Mouse (Mus musculus): ENCODE results near the gene Vdac2.
A peak's percentile ranks its signal among the peaks of the same experiment; 100 is the strongest.

Gene Vdac2

DNA sequence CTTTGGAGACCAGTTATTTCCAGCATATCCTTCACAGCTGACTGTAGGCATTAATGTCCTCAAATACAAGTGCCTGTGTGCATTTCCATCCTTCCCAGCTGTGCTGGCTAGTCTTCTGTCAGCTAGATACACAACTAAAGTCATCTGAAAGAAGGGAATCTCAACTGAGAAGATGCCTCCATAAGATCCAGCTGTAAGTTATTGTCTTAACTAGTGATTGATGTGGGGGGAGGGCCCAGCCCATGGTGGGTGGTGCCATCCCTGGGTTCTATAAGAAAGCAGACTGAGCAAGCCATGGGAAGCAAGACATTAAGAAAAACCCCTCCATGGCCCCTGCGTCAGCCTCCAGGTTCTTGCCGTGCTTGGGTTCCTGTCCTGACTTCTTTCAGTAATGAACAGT is at the start of gene Vdac2:
Gene Vdac2, plus strand, starts transcription at position 301 of the 400 bp plus-strand sequence.
- DNase-seq (ENCODE audit: low spot score in 2 of 2): no peak

GRCm38 (mm10) chr14:21776201-21776600 is 48.8 kb upstream of the Vdac2 start:
- no peak for DNase-seq (ENCODE audit: low spot score in 2 of 2)

- no peak for DNase-seq (ENCODE audit: low spot score in 2 of 2)
These were observed 38.5 kb upstream of the Vdac2 start for GRCm38 (mm10) chr14:21786500-21786899.

DNA sequence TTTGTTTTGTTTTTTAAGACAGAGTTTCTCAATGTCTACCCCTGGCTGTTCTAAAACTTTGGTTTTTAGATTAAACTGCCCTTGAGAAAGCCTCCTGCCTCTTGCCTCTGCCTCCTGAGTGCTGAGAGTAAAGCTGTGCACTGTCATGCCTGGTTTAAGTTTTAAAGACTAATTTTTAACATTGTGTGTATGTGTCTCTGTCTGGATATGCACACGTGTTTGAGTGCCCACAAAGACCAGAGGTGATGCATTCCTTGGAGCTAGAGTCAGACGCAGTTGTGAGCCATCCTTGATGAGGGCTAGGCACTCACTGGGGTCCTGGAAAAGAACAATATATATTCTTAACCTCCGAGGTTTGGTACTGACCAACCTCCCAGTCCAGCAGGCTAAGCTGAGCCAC is 37.7 kb upstream of the Vdac2 start:
- no peak for DNase-seq (ENCODE audit: low spot score in 2 of 2)

- no peak for DNase-seq (ENCODE audit: low spot score in 2 of 2)
These were observed 36.9 kb upstream of the Vdac2 start for GRCm38 (mm10) chr14:21788121-21788520.

GRCm38 (mm10) chr14:21790585-21791251 is 34.3 kb upstream of the Vdac2 start:
- no peak for DNase-seq (ENCODE audit: low spot score in 2 of 2)

GRCm38 (mm10) chr14:21791722-21792121 is 33.3 kb upstream of the Vdac2 start:
- no peak for DNase-seq (ENCODE audit: low spot score in 2 of 2)

GRCm38 (mm10) chr14:21792250-21792649 is 32.8 kb upstream of the Vdac2 start:
- DNase-seq (ENCODE audit: low spot score in 2 of 2): no peak

GRCm38 (mm10) chr14:21800641-21801040 is 24.4 kb upstream of the Vdac2 start:
- DNase-seq (ENCODE audit: low spot score in 2 of 2): no peak

- no peak for DNase-seq (ENCODE audit: low spot score in 2 of 2)
These were observed 23.4 kb upstream of the Vdac2 start for GRCm38 (mm10) chr14:21801624-21802023.

GRCm38 (mm10) chr14:21802543-21803206 is 22.4 kb upstream of the Vdac2 start:
- DNase-seq (ENCODE audit: low spot score in 2 of 2): no peak

- DNase-seq (ENCODE audit: low spot score in 2 of 2): no peak
These were observed 18.8 kb upstream of the Vdac2 start for GRCm38 (mm10) chr14:21806203-21806602.

GRCm38 (mm10) chr14:21806631-21807160 is 18.3 kb upstream of the Vdac2 start:
- no peak for DNase-seq (ENCODE audit: low spot score in 2 of 2)

GRCm38 (mm10) chr14:21808208-21808922 is 16.7 kb upstream of the Vdac2 start:
- DNase-seq (ENCODE audit: low spot score in 2 of 2): no peak

- no peak for DNase-seq (ENCODE audit: low spot score in 2 of 2)
These were observed 15.6 kb upstream of the Vdac2 start for GRCm38 (mm10) chr14:21809418-21809817.

GRCm38 (mm10) chr14:21811301-21811700 is 13.7 kb upstream of the Vdac2 start:
- peak; percentile 15 to 30 for DNase-seq (ENCODE audit: low spot score in 2 of 2)

GRCm38 (mm10) chr14:21811744-21812393 is 13.2 kb upstream of the Vdac2 start:
- DNase-seq (ENCODE audit: low spot score in 2 of 2): no peak

DNA sequence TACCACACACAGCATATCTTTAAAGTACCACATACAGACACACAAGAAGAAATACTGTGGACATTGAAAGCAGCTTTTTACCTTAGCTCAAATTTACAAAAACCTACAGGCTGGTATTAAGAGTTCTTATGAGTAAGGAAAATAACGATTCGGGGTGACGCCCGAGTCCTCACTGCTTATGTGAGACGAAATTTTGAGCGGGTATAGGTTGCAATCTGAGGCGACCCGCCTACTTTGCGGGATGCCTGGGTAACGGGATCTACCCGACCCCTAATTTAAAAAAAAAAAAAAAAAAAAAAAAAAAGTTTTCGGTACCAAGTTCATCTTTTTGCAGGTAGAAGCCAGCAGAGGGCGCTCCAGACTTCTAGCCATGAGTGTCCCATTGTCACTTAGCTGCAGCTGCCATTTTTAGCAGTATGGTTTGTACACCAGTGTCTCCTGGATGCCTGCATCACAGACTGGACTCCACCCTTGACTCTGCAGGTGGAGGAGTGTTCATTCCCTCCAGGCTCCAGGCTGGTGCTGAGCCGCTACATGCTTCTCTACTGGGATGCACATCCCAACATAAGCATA is 12.4 kb upstream of the Vdac2 start:
- peak; percentile 67 to 77 for DNase-seq (ENCODE audit: low spot score in 2 of 2)

DNA sequence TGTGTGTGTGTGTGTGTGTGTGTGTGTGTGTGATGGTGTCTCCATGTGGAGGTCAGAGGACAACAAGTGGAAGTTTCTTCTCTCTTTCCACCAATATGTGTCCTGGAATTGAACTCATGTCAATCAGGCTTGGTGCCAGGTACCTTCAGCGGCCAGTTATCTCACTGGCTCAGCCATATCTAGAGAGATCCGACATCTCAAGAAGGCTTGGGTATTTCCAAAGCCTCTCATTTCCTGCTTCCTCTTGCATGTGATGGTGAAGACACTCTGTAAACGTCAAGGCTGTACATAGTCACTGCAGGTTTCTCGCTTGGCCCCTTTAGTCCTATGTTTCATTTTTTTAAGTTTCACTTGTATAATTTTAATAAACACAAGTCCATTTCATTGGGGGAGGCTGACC is 11.8 kb upstream of the Vdac2 start:
- DNase-seq (ENCODE audit: low spot score in 2 of 2): no peak

GRCm38 (mm10) chr14:21813847-21814246 is 11.2 kb upstream of the Vdac2 start:
- DNase-seq (ENCODE audit: low spot score in 2 of 2): no peak

- DNase-seq (ENCODE audit: low spot score in 2 of 2): no peak
These were observed 10.4 kb upstream of the Vdac2 start for GRCm38 (mm10) chr14:21814606-21815005.

DNA sequence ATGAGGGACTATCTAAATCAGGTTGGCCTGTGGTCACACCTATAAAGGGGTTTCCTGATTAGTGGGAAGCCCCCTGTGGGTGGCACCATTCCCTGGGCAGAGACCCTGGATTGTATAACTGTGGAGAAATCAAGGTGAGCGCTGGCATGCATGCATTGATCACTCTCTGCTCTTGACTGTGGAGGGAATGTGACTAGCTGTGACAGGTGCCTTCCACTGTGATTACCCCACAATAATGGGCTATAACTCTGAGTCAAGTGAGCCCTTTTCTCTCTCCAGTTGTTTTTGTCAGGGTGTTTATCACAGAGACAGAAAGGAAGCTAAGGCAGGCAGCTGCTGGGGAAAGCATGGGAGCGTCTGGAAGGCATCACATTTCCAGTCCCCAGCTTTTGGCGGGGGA is 8.8 kb upstream of the Vdac2 start:
- DNase-seq (ENCODE audit: low spot score in 2 of 2): no peak

Measured in spleen, postnatal 36 days (tissue).